Mouse (Mus musculus) liver, embryonic 14.5 days (tissue): ENCODE results near the gene Cct6b. TPM values are rescaled to one million over a fixed set of nuclear protein-coding genes. Genes with fewer than 3 reads are reported as not detected.

Source experiments
- ATAC-seq: fragments of 200-750 bp; cut with Nextera tagmentation; 2 replicates; pipeline ENCODE4 v1.8.0; 2017; ENCODE audit warnings: moderate number of reproducible peaks, mild to moderate bottlenecking, moderate library complexity; ENCODE audit not compliant: insufficient read depth
- DNase-seq, 3 experiments: peaks; one replicate each; pipeline ENCODE4 v3.0.0-alpha.2; 2012 to 2013; ENCODE audit warnings: low read depth in 3 of 3, low spot score in 3 of 3
- H3K27ac ChIP-seq: fragments of 300-500 bp; sonication (generic); 2 replicates; pipeline ENCODE4 v1.5.1; 2014; ENCODE audit warnings: moderate library complexity, mild to moderate bottlenecking, control low read depth, inconsistent platforms
- H3K27me3 ChIP-seq: fragments of 300-500 bp; sonication (generic); 2 replicates; pipeline ENCODE4 v1.6.1; 2014; ENCODE audit warnings: mild to moderate bottlenecking, low read length, moderate library complexity; ENCODE audit not compliant: control insufficient read depth, insufficient read depth
- H3K36me3 ChIP-seq: fragments of 300-500 bp; sonication (generic); replicated peaks from 2 replicates; pipeline ENCODE4 v1.6.1; 2014; ENCODE audit warnings: low read depth; ENCODE audit not compliant: control insufficient read depth, insufficient read depth
- H3K4me1 ChIP-seq, 2 experiments: fragments of 200-500 bp in 1 of 2; fragments of 300-500 bp in 1 of 2; sonication (generic) in 1 of 2; replicated peaks; 2 replicates each; pipeline ENCODE4 v1.6.1; 2012 to 2014; ENCODE audit warnings: antibody characterized with exemption in 1 of 2, inconsistent platforms in 1 of 2, low read length in 1 of 2; ENCODE audit not compliant: control insufficient read depth in 2 of 2, insufficient read depth in 2 of 2
- H3K4me2 ChIP-seq: fragments of 300-500 bp; sonication (generic); 2 replicates; pipeline ENCODE4 v1.6.1; 2014; ENCODE audit warnings: low read depth, mild to moderate bottlenecking, control low read depth, moderate library complexity
- H3K4me3 ChIP-seq, 2 experiments: fragments of 200-500 bp in 1 of 2; fragments of 300-500 bp in 1 of 2; sonication (generic) in 1 of 2; 2 replicates each; pipeline ENCODE4 v1.5.1; 2012 to 2014; ENCODE audit warnings: low read depth in 2 of 2, low read length in 2 of 2, mild to moderate bottlenecking in 2 of 2, control low read depth in 1 of 2, inconsistent platforms in 1 of 2, moderate library complexity in 1 of 2; ENCODE audit not compliant: insufficient read depth in 1 of 2
- H3K9ac ChIP-seq: fragments of 300-500 bp; sonication (generic); replicated peaks from 2 replicates; pipeline ENCODE4 v1.6.1; 2014; ENCODE audit warnings: mild to moderate bottlenecking, control low read depth, moderate library complexity
- H3K9me3 ChIP-seq: fragments of 300-500 bp; sonication (generic); 2 replicates; pipeline ENCODE4 v1.6.1; 2016; ENCODE audit warnings: low read length, mixed read lengths; ENCODE audit not compliant: control insufficient read depth
- CTCF ChIP-seq: IDR thresholded peaks from 2 replicates; pipeline ENCODE4 v1.5.1; 2016; ENCODE audit warnings: antibody characterized with exemption, low read depth, control low read depth
- EP300 ChIP-seq: IDR thresholded peaks from 2 replicates; pipeline ENCODE4 v1.6.1; 2016; ENCODE audit warnings: antibody characterized with exemption, low read depth
- WGBS: fragments of 180-500 bp; shearing (Covaris S2); extraction: QIAGEN DNeasy Blood & Tissue Kit; methylation state at CpG from one replicate; pipeline ENCODE4 v1.1.7; 2014; ENCODE audit not compliant: insufficient replicate concordance; 5-methylcytosine and 5-hydroxymethylcytosine counted together
- polyA plus RNA-seq, 2 experiments: library from polyadenylated mRNA; depleted of rRNA in 1 of 2; stranded (reverse) in 1 of 2; unstranded in 1 of 2; fragments of >200 nt; fragmentation: Nextera tagmentation in 1 of 2; extraction: Ambion mirVana in 1 of 2; gene quantifications; 2 replicates each; pipeline versions ENCODE4 v1.2.1 to v1.2.3; 2012 to 2014

Cct6b gene
- 0.08 and 0.09 TPM in 2 replicates for polyA plus RNA-seq (2012; rRNA removed)
- polyA plus RNA-seq (2014; fragmentation: Nextera tagmentation; extraction: Ambion mirVana) = 0.13 and 0.27 TPM in 2 replicates

DNA sequence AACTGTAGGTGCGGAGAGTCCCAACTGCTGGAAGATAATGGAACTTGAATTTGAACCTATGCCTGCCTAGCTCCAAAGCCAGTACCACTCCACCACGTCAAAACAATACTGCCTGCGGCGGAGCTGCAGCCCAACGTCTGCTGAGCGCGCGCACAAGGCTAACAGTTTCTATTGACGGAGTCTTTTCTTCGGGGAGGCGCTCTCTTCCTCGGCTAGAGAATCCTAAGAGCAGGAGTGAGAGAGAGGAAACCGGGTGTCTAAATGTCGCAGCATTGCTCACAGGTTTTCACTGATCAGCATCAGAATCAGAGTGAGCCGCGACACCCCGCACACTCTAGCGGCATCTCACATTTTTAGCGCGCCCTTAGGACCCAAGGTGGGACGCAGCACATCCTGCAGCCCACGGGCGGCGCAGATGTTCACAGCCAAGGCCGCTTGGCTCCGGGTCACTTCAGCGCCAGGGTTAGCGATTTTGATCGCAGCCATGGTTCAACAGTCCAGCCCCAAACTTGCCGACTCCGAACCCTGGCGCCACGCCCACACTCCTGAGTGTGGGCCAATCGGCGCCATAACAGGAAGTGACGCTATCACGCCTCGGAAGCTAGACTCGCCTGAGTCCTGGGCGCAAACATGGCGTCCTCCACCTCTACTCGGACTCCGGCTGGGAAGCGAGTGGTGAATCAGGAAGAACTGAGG is at the start of gene Cct6b, which contains the start of gene Zfp830:
Gene Cct6b, minus strand, starts transcription at position 580 of the 696 bp plus-strand sequence.
Gene Zfp830, plus strand, starts transcription at position 604 of the 696 bp plus-strand sequence.
- Histone ChIP-seq H3K27me3 (no peaks in the 10 kb centered on the region), H3K4me3 (peak within 1 kb of the TSS; percentile 86 to 92), H3K9me3 (no peaks in the 10 kb centered on the region), H3K36me3 (peaks cover 4% of the 10 kb centered on the region; the same call in 1 of the 2 replicates), H3K9ac (peak within 1 kb of the TSS; percentile 88), H3K4me1 (peaks cover 10 to 18% of the 10 kb centered on the region in 2 experiments), H3K4me2 (peak within 1 kb of the TSS; percentile 97), H3K27ac (peak within 1 kb of the TSS; percentile 83)
- peak; percentile 100 for ATAC-seq
- no peak for TF ChIP-seq EP300
- TF ChIP-seq CTCF = 0 out of 2 replicates have a peak, but pooled peaks have one; percentile 15
- under 1% methylated on average over 44 of the region's 44 CpGs for WGBS
- DNase-seq = peak; percentile 93 to 95 (median 93)

DNA sequence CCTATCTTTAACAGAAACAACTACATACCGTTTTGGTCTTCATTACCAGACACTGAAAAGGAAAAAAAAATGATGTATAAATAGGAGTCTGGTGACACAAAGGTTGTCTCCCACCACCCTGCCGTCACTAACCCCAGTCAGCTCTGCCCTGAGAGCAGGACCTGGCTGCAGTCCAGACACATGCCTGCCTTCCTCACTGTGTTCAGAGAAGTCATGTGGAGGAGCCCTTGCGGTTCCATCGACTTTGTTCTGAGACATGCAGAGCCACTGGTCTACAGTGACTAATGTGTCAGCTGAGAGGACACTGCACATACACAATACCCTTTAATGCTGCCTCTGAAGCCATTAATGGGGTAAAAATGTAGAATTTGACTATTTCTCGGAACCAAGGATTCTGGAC is 44.4 kb upstream of the Cct6b start:
- peaks cover 40% of the 10 kb centered on the region for H3K36me3 ChIP-seq
- H3K9ac ChIP-seq = no peak overlapping the region
- ATAC-seq = no peak
- WGBS = 88% methylated on average over 5 of the region's 5 CpGs
- no peak overlapping the region for H3K4me2 ChIP-seq
- no peaks in the 10 kb centered on the region for H3K4me1 ChIP-seq
- DNase-seq = no peak
- no peak overlapping the region for H3K4me3 ChIP-seq
- no peaks in the 10 kb centered on the region for H3K9me3 ChIP-seq
- TF ChIP-seq EP300 (no peak), CTCF (no peak)
- no peaks in the 10 kb centered on the region for H3K27me3 ChIP-seq
- no peak overlapping the region for H3K27ac ChIP-seq

DNA sequence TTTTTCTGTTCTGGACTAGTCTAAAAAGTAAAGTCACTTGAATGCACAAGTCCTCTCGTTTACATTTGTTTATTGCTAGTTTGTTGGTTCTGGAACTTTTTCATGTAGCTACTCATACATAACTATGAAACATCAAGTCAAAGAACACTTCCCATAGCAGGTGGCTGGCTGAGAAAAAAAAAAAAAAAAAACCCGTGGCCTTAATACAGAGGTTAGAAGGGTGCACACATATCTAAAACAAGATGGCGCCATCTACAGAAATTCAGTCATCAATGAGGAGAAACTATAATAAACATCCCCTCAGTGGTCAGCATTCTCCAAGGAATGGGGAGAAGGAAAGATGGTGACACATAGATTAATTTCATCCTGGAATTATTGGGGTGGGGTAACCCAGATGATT is 43.2 kb upstream of the Cct6b start:
- TF ChIP-seq EP300 (no peak), CTCF (no peak)
- H3K4me1 ChIP-seq = no peaks in the 10 kb centered on the region
- 72% methylated on average over 3 of the region's 3 CpGs for WGBS
- no peak for ATAC-seq
- no peak overlapping the region for H3K27ac ChIP-seq
- peaks cover 43% of the 10 kb centered on the region for H3K36me3 ChIP-seq
- H3K9me3 ChIP-seq = no peaks in the 10 kb centered on the region
- no peak for DNase-seq
- no peaks in the 10 kb centered on the region for H3K27me3 ChIP-seq
- no peak overlapping the region for H3K9ac ChIP-seq
- no peak overlapping the region for H3K4me3 ChIP-seq
- no peak overlapping the region for H3K4me2 ChIP-seq

DNA sequence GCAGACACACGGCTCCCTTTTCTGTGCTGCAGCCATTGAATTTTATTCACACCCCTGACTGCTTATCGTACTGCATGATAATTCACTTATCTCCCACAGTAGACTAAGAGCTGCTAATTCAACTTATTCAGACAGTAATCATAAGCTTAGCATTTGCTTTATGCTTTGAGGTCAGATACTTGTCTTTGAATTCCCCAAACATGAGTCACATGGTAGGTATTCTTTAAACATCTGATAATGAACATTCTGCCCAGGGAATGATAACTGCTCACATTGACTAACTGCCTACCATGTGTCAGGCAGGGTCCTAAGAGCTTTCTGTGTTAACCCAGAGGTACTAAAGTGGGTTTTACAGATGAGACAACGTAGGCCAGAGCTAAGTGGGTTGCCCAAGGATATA is 42.5 kb upstream of the Cct6b start:
- Histone ChIP-seq H3K27me3 (no peaks in the 10 kb centered on the region), H3K9ac (no peak overlapping the region), H3K4me2 (no peak overlapping the region), H3K4me1 (no peaks in the 10 kb centered on the region), H3K27ac (no peak overlapping the region), H3K9me3 (no peaks in the 10 kb centered on the region), H3K36me3 (peaks cover 37% of the 10 kb centered on the region), H3K4me3 (no peak overlapping the region)
- TF ChIP-seq EP300 = no peak
- no peak for TF ChIP-seq CTCF
- 59% methylated on average over 3 of the region's 3 CpGs for WGBS
- no peak for DNase-seq
- no peak for ATAC-seq

DNA sequence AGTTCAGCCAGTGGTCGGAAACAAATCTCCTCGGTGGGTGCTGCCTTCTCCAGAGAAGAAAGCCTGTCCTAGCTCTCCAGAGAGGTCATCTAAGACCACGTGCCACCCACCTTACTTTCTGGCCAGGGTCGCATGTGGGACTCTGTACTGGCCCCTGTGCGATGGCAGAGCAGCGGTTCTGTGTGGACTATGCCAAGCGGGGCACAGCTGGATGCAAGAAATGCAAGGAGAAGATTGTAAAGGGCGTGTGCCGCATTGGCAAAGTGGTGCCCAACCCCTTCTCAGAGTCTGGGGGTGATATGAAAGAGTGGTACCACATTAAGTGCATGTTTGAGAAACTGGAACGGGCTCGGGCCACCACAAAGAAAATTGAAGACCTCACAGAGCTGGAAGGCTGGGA is 19.3 kb upstream of the Cct6b start:
- Histone ChIP-seq H3K4me3 (no peak overlapping the region), H3K36me3 (peaks cover 7% of the 10 kb centered on the region), H3K9ac (no peak overlapping the region), H3K9me3 (no peaks in the 10 kb centered on the region), H3K4me2 (no peak overlapping the region), H3K27me3 (no peaks in the 10 kb centered on the region), H3K27ac (no peak overlapping the region), H3K4me1 (peaks cover 5 to 13% of the 10 kb centered on the region in 2 experiments)
- DNase-seq = no peak
- TF ChIP-seq EP300 = no peak
- TF ChIP-seq CTCF = no peak
- 81% methylated on average over 11 of the region's 11 CpGs for WGBS
- ATAC-seq = no peak
